Mouse (Mus musculus): Measurements from ENCODE around the gene Thbd. TPM values are rescaled to one million over a fixed set of nuclear protein-coding genes. Genes with fewer than 3 reads are reported as not detected.
A peak's percentile ranks its signal among the peaks of the same experiment; 100 is the strongest.

The Thbd gene
- polyA plus RNA-seq, 1 experiment from 2014 or later, result 33.7 TPM

DNA sequence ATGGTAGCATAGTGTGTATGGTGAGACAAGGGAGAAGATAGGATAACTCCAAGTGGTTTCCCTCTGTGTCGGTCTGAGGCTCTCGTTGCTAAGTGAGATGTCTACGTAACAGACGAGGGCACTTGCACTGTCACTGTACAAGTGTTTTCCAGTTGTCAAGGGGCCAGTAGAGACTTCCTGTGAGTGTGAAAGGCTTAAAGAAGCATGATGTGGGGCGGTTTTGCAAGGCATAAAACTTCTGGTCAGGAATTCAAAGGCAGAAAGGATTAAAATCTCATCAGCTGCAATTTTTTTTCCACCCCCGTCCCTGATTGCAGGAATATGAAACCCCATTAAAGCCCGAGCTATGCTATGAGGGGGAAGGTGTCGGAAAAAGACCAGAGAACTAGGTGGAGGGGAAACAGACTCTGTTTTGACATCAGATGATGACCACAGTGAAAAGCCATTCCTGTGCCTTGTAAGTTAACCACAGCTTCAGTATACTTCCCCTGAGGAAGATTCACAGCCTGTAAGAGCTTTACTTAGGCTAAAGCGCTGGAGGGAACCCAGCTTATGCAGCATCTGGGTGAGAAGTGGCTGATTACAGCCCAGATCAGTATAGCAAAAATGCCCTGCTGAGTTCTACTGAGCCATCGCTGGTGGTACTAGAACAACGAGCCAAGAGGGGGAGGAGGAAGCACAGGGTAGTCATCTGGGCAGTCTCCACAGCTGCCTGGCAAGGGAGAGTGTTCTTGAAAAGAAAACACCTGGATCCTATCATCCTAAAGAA, 10.8 kb downstream of the Thbd start:
- Histone ChIP-seq H3K4me2 (ENCODE audit: low read depth, low read length) (peak overlapping the region; percentile 96), H3K4me1 (ENCODE audit: control insufficient read depth, insufficient read depth, low read length) (peaks cover 20% of the 10 kb centered on the region), H3K27me3 (ENCODE audit: control insufficient read depth, insufficient read depth, low read length) (peaks cover 21% of the 10 kb centered on the region), H3K9me3 (replicated peaks; ENCODE audit: control insufficient read depth, low read length) (no peaks in the 10 kb centered on the region), H3K27ac (ENCODE audit: low read length) (peak overlapping the region; percentile 62), H3K36me3 (ENCODE audit: control insufficient read depth, insufficient read depth, low read length) (no peaks in the 10 kb centered on the region), H3K4me3 (replicated peaks; ENCODE audit: low read length) (0 out of 2 replicates have a peak overlapping the region, but pooled peaks have one; percentile 10), H3K9ac (ENCODE audit: low read length) (peak overlapping the region; percentile 47; the same call in 1 of the 2 replicates)
- 43% methylated on average over 11 of the region's 11 CpGs for whole genome bisulfite sequencing
- 0 out of 2 replicates have a peak, but pooled peaks have one; percentile 7 for ATAC-seq (ENCODE audit: insufficient read depth, low FRiP score)

DNA sequence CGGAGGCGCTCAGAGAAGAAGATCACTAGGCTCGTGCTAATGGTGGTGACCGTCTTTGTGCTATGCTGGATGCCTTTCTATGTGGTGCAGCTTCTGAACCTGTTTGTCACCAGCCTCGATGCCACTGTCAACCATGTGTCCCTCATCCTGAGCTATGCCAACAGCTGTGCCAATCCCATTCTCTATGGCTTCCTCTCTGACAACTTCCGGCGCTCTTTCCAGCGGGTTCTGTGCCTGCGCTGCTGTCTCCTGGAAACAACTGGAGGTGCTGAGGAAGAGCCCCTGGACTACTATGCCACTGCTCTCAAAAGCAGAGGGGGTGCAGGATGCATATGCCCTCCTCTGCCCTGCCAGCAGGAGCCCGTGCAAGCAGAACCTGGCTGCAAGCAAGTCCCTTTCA, 11.8 kb downstream of the Thbd start:
- Histone ChIP-seq H3K4me1 (ENCODE audit: control insufficient read depth, insufficient read depth, low read length) (peaks cover 20% of the 10 kb centered on the region), H3K27me3 (ENCODE audit: control insufficient read depth, insufficient read depth, low read length) (peaks cover 21% of the 10 kb centered on the region), H3K9ac (ENCODE audit: low read length) (no peak overlapping the region), H3K27ac (ENCODE audit: low read length) (no peak overlapping the region), H3K36me3 (ENCODE audit: control insufficient read depth, insufficient read depth, low read length) (no peaks in the 10 kb centered on the region), H3K4me2 (ENCODE audit: low read depth, low read length) (peak overlapping the region; percentile 96; the same call in 1 of the 2 replicates), H3K4me3 (replicated peaks; ENCODE audit: low read length) (peak overlapping the region; percentile 56; the same call in 1 of the 2 replicates), H3K9me3 (replicated peaks; ENCODE audit: control insufficient read depth, low read length) (no peaks in the 10 kb centered on the region)
- 70% methylated on average over 10 of the region's 10 CpGs for WGBS
- no peak for ATAC-seq (ENCODE audit: insufficient read depth, low FRiP score)

DNA sequence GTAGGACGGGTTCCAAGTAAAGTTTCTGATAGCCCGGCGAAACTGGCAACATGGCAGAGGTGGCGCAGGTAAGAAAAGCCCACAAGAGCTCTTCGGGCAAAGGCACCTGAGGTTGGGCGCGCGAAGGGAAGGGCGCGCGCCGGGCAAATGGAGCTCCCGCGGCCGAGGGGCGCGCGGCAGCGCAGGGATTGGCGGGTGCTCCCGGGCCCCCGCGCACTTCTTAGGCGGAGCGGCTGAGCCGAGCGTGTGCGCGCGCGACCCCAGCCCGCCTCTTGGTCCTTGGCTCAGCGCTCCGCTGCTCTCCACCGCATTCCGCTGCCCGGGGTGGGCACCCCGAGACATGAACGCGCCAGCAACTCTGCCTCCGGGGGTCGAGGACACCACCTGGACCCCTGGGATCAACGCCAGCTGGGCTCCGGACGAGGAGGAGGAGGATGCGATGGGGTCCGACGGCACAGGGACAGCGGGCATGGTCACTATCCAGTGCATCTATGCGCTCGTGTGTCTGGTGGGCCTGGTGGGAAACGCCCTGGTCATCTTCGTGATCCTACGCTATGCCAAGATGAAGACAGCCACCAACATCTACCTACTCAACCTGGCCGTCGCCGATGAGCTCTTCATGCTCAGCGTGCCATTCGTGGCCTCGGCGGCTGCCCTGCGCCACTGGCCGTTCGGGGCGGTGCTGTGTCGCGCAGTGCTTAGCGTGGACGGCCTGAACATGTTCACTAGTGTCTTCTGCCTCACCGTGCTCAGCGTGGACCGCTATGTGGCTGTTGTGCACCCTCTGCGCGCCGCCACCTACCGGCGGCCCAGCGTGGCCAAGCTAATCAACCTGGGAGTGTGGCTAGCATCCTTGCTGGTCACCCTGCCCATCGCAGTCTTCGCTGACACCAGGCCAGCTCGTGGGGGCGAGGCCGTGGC, 12.6 kb downstream of the Thbd start, which contains the start of gene Sstr4:
TSS of gene Sstr4 (plus strand) at position 214 of the 921 bp plus-strand sequence.
- H3K4me3 ChIP-seq (replicated peaks; ENCODE audit: low read length), result peak within 1 kb of the TSS; percentile 56
- H3K9ac ChIP-seq (ENCODE audit: low read length), result peak within 1 kb of the TSS; percentile 70
- peak within 1 kb of the TSS; percentile 96 for H3K4me2 ChIP-seq (ENCODE audit: low read depth, low read length)
- peak; percentile 68; the same call in 1 of the 2 replicates for ATAC-seq (ENCODE audit: insufficient read depth, low FRiP score)
- no peaks in the 10 kb centered on the region for H3K9me3 ChIP-seq (replicated peaks; ENCODE audit: control insufficient read depth, low read length)
- no peaks in the 10 kb centered on the region for H3K36me3 ChIP-seq (ENCODE audit: control insufficient read depth, insufficient read depth, low read length)
- peaks cover 21% of the 10 kb centered on the region for H3K27me3 ChIP-seq (ENCODE audit: control insufficient read depth, insufficient read depth, low read length)
- peaks cover 20% of the 10 kb centered on the region for H3K4me1 ChIP-seq (ENCODE audit: control insufficient read depth, insufficient read depth, low read length)
- WGBS, result 4% methylated on average over 83 of the region's 83 CpGs
- H3K27ac ChIP-seq (ENCODE audit: low read length), result no peak within 1 kb of the TSS

DNA sequence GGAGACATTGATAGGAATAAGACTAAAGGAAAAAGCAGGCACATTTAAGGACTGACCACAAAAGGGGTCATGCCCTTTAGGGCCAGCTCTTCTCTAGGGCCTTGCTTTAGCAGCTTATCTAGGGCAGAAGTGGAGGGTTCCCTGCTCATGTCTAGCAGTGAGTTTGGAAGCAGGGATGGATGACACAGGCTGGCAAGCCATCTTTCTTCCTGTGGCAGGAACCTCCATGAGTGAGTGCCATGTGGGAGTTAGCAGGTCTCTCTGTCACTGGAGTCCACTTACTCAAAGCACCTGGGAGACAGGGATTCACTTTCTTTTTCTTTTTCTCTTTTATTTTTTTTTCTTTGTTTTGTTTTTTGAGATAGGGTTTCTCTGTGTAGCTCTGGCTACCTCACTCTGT, 14.1 kb downstream of the Thbd start:
- Histone ChIP-seq H3K9ac (ENCODE audit: low read length) (no peak overlapping the region), H3K4me1 (ENCODE audit: control insufficient read depth, insufficient read depth, low read length) (peaks cover 14% of the 10 kb centered on the region), H3K4me3 (replicated peaks; ENCODE audit: low read length) (no peak overlapping the region), H3K9me3 (replicated peaks; ENCODE audit: control insufficient read depth, low read length) (no peaks in the 10 kb centered on the region), H3K27me3 (ENCODE audit: control insufficient read depth, insufficient read depth, low read length) (peaks cover 21% of the 10 kb centered on the region), H3K36me3 (ENCODE audit: control insufficient read depth, insufficient read depth, low read length) (no peaks in the 10 kb centered on the region), H3K4me2 (ENCODE audit: low read depth, low read length) (no peak overlapping the region), H3K27ac (ENCODE audit: low read length) (no peak overlapping the region)
- ATAC-seq (ENCODE audit: insufficient read depth, low FRiP score), result no peak

DNA sequence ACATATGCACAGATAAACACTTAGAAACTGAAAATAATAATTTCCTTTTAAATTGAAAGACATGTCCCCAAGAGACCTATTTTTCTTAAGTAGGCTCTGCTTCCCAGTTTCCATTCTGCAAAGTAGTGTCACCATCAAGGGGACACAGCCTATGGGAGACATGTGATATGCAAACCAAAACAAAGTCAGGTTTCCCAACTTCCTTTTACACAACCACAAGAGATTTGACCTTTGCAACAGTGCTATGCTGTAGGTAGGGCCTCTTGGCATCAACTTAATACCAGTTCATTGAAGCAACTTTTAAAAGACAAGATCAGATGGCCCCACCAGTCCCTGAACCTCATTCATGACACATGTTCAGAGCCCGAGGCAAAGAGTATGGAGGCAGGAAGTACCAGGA, 14.8 kb downstream of the Thbd start:
- H3K4me3 ChIP-seq (replicated peaks; ENCODE audit: low read length), result no peak overlapping the region
- H3K9me3 ChIP-seq (replicated peaks; ENCODE audit: control insufficient read depth, low read length), result no peaks in the 10 kb centered on the region
- peaks cover 21% of the 10 kb centered on the region for H3K27me3 ChIP-seq (ENCODE audit: control insufficient read depth, insufficient read depth, low read length)
- no peak for ATAC-seq (ENCODE audit: insufficient read depth, low FRiP score)
- 84% methylated on average over 1 of the region's 1 CpGs for WGBS
- no peak overlapping the region for H3K9ac ChIP-seq (ENCODE audit: low read length)
- H3K36me3 ChIP-seq (ENCODE audit: control insufficient read depth, insufficient read depth, low read length), result no peaks in the 10 kb centered on the region
- H3K27ac ChIP-seq (ENCODE audit: low read length), result no peak overlapping the region
- H3K4me1 ChIP-seq (ENCODE audit: control insufficient read depth, insufficient read depth, low read length), result peaks cover 14% of the 10 kb centered on the region
- H3K4me2 ChIP-seq (ENCODE audit: low read depth, low read length), result no peak overlapping the region

DNA sequence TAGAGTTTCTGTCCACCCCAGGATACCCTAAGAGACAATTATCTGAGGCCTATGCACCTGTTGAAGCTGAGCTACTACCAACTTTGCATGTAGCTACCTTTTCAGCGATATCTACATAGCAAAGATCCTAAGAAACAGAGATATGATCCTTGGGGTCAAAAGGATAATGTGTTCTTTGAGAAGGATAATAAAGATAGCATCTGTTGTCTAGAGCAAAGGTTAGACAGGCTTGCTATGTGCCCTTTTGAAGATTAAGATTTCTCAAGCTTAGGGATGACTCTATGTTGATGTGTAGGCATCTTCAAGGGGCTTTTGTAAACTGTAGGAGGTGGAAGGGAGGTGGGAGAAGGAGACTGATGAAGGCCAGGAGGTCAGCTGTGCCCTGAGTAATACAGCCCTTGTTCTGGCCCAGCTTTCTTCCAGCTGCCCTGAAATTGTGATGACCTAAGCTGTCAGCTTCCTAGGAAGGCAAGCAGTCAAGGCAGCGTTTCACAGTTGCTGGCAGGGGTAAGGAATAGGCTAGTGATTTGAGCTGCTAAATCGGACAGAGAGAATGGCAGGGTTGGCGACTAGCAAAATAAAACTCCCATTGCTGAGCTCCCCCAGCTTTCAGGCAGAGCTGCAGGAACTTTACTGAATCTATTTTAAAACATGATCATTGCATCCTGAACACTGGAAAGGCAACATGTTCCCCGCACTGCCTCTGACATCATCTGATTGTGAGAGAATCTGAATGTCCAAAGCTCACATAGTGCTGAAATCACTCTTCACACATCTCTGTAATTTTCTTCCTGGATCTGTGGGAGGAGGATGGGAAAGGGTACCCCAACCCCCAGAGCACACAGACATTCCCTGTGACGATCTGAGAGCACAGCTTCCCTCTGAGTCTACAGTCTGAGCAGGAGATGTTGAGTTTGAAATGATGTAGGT, 20.1 kb downstream of the Thbd start:
- Histone ChIP-seq H3K4me3 (replicated peaks; ENCODE audit: low read length) (no peak overlapping the region), H3K4me1 (ENCODE audit: control insufficient read depth, insufficient read depth, low read length) (no peaks in the 10 kb centered on the region), H3K27ac (ENCODE audit: low read length) (no peak overlapping the region), H3K27me3 (ENCODE audit: control insufficient read depth, insufficient read depth, low read length) (no peaks in the 10 kb centered on the region), H3K4me2 (ENCODE audit: low read depth, low read length) (no peak overlapping the region), H3K36me3 (ENCODE audit: control insufficient read depth, insufficient read depth, low read length) (no peaks in the 10 kb centered on the region), H3K9me3 (replicated peaks; ENCODE audit: control insufficient read depth, low read length) (no peaks in the 10 kb centered on the region), H3K9ac (ENCODE audit: low read length) (no peak overlapping the region)
- 73% methylated on average over 6 of the region's 6 CpGs for WGBS
- ATAC-seq (ENCODE audit: insufficient read depth, low FRiP score), result no peak

DNA sequence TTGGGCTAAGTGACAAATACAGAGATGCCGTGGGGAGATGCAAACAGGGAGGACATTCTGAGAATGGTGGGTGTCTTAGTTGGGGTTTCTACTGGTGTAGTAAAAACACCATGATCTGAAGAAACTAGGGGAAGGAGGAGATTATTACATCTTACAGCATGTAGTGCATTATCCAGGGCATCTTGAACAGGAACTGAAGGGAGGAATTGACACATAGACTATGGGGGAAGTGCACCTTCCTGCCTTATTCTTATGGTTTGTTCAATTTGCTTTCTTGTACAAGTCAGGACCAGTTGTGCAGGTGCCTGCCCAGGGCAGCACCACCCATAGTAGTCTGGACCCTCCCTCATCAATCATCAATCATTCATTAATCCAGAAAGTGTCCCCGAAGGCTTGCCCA, 21.1 kb downstream of the Thbd start:
- WGBS, result 60% methylated on average over 2 of the region's 2 CpGs
- Histone ChIP-seq H3K27ac (ENCODE audit: low read length) (no peak overlapping the region), H3K4me1 (ENCODE audit: control insufficient read depth, insufficient read depth, low read length) (no peaks in the 10 kb centered on the region), H3K4me2 (ENCODE audit: low read depth, low read length) (no peak overlapping the region), H3K27me3 (ENCODE audit: control insufficient read depth, insufficient read depth, low read length) (no peaks in the 10 kb centered on the region), H3K9me3 (replicated peaks; ENCODE audit: control insufficient read depth, low read length) (no peaks in the 10 kb centered on the region), H3K36me3 (ENCODE audit: control insufficient read depth, insufficient read depth, low read length) (no peaks in the 10 kb centered on the region), H3K4me3 (replicated peaks; ENCODE audit: low read length) (no peak overlapping the region), H3K9ac (ENCODE audit: low read length) (no peak overlapping the region)
- ATAC-seq (ENCODE audit: insufficient read depth, low FRiP score), result no peak

DNA sequence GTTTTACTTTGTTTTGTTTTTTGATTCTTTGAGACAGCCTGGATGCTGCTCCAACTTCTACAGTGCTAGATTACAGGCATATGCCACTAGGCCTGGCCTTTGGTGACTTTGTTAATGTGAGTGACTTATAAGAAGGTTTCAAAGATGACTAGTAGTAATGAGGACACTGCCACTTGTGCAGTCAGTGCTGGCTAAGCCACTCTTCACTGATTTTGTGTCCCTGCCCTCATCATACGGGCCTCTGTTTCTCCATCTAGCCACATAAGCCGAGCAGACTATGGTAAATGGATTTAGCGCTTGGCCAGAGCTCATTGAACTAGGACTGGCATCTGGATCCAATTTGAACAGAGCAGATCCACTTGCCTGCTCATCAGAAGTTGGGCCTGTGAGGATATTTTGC, 21.5 kb downstream of the Thbd start:
- WGBS, result 92% methylated on average over 3 of the region's 3 CpGs
- ATAC-seq (ENCODE audit: insufficient read depth, low FRiP score), result no peak
- no peak overlapping the region for H3K4me2 ChIP-seq (ENCODE audit: low read depth, low read length)

More for the DNA sequence above, 21.5 kb downstream of the Thbd start:
- Histone ChIP-seq H3K27ac (ENCODE audit: low read length) (no peak overlapping the region), H3K9ac (ENCODE audit: low read length) (no peak overlapping the region), H3K4me1 (ENCODE audit: control insufficient read depth, insufficient read depth, low read length) (no peaks in the 10 kb centered on the region), H3K27me3 (ENCODE audit: control insufficient read depth, insufficient read depth, low read length) (no peaks in the 10 kb centered on the region), H3K4me3 (replicated peaks; ENCODE audit: low read length) (no peak overlapping the region), H3K9me3 (replicated peaks; ENCODE audit: control insufficient read depth, low read length) (no peaks in the 10 kb centered on the region), H3K36me3 (ENCODE audit: control insufficient read depth, insufficient read depth, low read length) (no peaks in the 10 kb centered on the region)

Measured in stomach, embryonic 16.5 days (tissue).